Mouse (Mus musculus) olfactory bulb, adult 2 months (tissue): ENCODE data around the gene Mypop.

Source experiments
- CTCF ChIP-seq: fragments of 200-500 bp; IDR thresholded peaks from 2 replicates; pipeline ENCODE4 v1.5.1; 2012; ENCODE audit warnings: low read depth, mild to moderate bottlenecking, low read length, moderate library complexity; ENCODE audit not compliant: insufficient read depth
- POLR2A ChIP-seq: fragments of 200-500 bp; IDR thresholded peaks from 2 replicates; pipeline ENCODE4 v1.6.1; 2012; ENCODE audit warnings: mild to moderate bottlenecking, low read depth, low read length, moderate library complexity; ENCODE audit not compliant: insufficient read depth

DNA sequence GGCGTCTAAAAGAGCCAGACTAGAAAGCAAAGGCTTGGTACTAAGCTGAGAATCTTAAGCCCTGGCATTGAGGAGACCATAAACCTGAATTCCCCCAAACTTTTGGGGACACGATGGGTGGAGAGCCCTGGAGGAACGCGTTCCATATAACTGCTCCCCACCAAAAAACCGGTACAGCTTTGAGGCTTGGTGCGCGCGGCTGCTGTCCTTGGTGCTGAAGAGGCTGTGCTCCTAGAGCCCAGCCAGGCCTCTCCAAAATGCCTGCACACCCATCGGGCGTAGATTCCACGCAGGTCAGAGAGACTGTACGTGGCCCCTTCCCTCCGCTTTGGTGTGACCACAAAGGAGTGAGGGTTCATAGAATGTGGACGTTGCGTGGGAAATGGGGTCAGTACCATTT lies 39.6 kb upstream of the Mypop start:
- TF ChIP-seq CTCF (no peak), POLR2A (no peak)
